Mouse (Mus musculus) left cerebral cortex, adult 11 months (tissue): ENCODE measurements around the gene Gm16253.

Experiments used
- DNase-seq: peaks from one replicate; pipeline ENCODE4 v3.0.0; 2022; ENCODE audit warnings: low spot score

Gene Gm16253

GRCm38 (mm10) chr3:96573611-96574511 is 2.9 kb upstream of the Gm16253 start:
- DNase-seq = no peak

GRCm38 (mm10) chr3:96575272-96575984 is 1.4 kb upstream of the Gm16253 start:
- DNase-seq = no peak

GRCm38 (mm10) chr3:96576005-96576658 is 652 bp upstream of the Gm16253 start:
- no peak for DNase-seq

GRCm38 (mm10) chr3:96577566-96577965 is 782 bp downstream of the Gm16253 start:
- DNase-seq = no peak

- no peak for DNase-seq
Measured at GRCm38 (mm10) chr3:96578561-96579238, 1.9 kb downstream of the Gm16253 start.

- DNase-seq = no peak
Measured at GRCm38 (mm10) chr3:96579239-96579750, 2.5 kb downstream of the Gm16253 start.

- peak; percentile 88 for DNase-seq
Measured at GRCm38 (mm10) chr3:96579885-96580454, 3.2 kb downstream of the Gm16253 start.

- no peak for DNase-seq
Measured at GRCm38 (mm10) chr3:96581141-96581540, 4.4 kb downstream of the Gm16253 start.

- DNase-seq = no peak
Measured at GRCm38 (mm10) chr3:96581771-96582515, 5.2 kb downstream of the Gm16253 start.

GRCm38 (mm10) chr3:96583386-96583785 is 6.6 kb downstream of the Gm16253 start:
- DNase-seq = no peak

GRCm38 (mm10) chr3:96590657-96591056 is 13.9 kb downstream of the Gm16253 start:
- no peak for DNase-seq

- no peak for DNase-seq
Measured at GRCm38 (mm10) chr3:96593374-96593773, 16.6 kb downstream of the Gm16253 start.

GRCm38 (mm10) chr3:96593790-96594560 is 17.2 kb downstream of the Gm16253 start, which contains the start of gene Polr3gl:
Polr3gl (minus strand) TSS chr3:96594181.
- DNase-seq = peak; percentile 90

- no peak for DNase-seq
Measured at GRCm38 (mm10) chr3:96594851-96595250, 18.1 kb downstream of the Gm16253 start.

- DNase-seq = no peak
Measured at GRCm38 (mm10) chr3:96595661-96596060, 18.9 kb downstream of the Gm16253 start.

GRCm38 (mm10) chr3:96596228-96596707 is 19.5 kb downstream of the Gm16253 start, which contains the start of gene Ankrd34a:
Ankrd34a (plus strand) TSS chr3:96596636.
- peak; percentile 78 for DNase-seq

- no peak for DNase-seq
Measured at GRCm38 (mm10) chr3:96596855-96597254, 20.1 kb downstream of the Gm16253 start.

- no peak for DNase-seq
Measured at GRCm38 (mm10) chr3:96597435-96597891, 20.7 kb downstream of the Gm16253 start.
